Mouse (Mus musculus): ENCODE results near the gene Ascc3. TPM values are rescaled to one million over a fixed set of nuclear protein-coding genes. Genes with fewer than 3 reads are reported as not detected.

Ascc3 gene
- 20.0 and 20.9 TPM in 2 replicates for polyA plus RNA-seq (2015; fragmentation: Nextera tagmentation; extraction: Ambion mirVana)

- 0 out of 2 replicates have a peak, but pooled peaks cover 3% of the 10 kb centered on the region for H3K4me1 ChIP-seq
- H3K36me3 ChIP-seq, result no peaks in the 10 kb centered on the region
- peak within 1 kb of the TSS; percentile 95 for H3K27ac ChIP-seq (replicated peaks)
- H3K4me2 ChIP-seq (replicated peaks), result peak within 1 kb of the TSS; percentile 52
- ATAC-seq (ENCODE audit: insufficient number of reproducible peaks, low FRiP score, low TSS enrichment, low read depth), result peak; percentile 98
- H3K4me3 ChIP-seq (replicated peaks), result peak within 1 kb of the TSS; percentile 92
- peak within 1 kb of the TSS; percentile 77 for H3K9ac ChIP-seq
- H3K27me3 ChIP-seq, result no peaks in the 10 kb centered on the region
- H3K9me3 ChIP-seq (replicated peaks), result no peaks in the 10 kb centered on the region
- WGBS, result under 1% methylated on average over 78 of the region's 79 CpGs
Measured at GRCm38 (mm10) chr10:50592355-50593293, at the start of gene Ascc3. Gene Ascc3 (plus strand): TSS chr10:50592669.

GRCm38 (mm10) chr10:50584721-50585120, 7.7 kb upstream of the Ascc3 start:
- no peaks in the 10 kb centered on the region for H3K4me1 ChIP-seq
- H3K36me3 ChIP-seq, result no peaks in the 10 kb centered on the region
- H3K4me2 ChIP-seq (replicated peaks), result no peak overlapping the region
- H3K9me3 ChIP-seq (replicated peaks), result no peaks in the 10 kb centered on the region
- H3K27ac ChIP-seq (replicated peaks), result no peak overlapping the region
- 79% methylated on average over 1 of the region's 1 CpGs for WGBS
- H3K4me3 ChIP-seq (replicated peaks), result no peak overlapping the region
- no peak for ATAC-seq (ENCODE audit: insufficient number of reproducible peaks, low FRiP score, low TSS enrichment, low read depth)
- no peaks in the 10 kb centered on the region for H3K27me3 ChIP-seq
- no peak overlapping the region for H3K9ac ChIP-seq

GRCm38 (mm10) chr10:50586556-50586955, 5.9 kb upstream of the Ascc3 start:
- Histone ChIP-seq H3K27ac (replicated peaks) (no peak overlapping the region), H3K9ac (no peak overlapping the region), H3K4me2 (replicated peaks) (no peak overlapping the region), H3K9me3 (replicated peaks) (no peaks in the 10 kb centered on the region), H3K27me3 (no peaks in the 10 kb centered on the region), H3K36me3 (no peaks in the 10 kb centered on the region), H3K4me1 (0 out of 2 replicates have a peak, but pooled peaks cover 1% of the 10 kb centered on the region), H3K4me3 (replicated peaks) (no peak overlapping the region)
- WGBS, result 80% methylated on average over 1 of the region's 1 CpGs
- ATAC-seq (ENCODE audit: insufficient number of reproducible peaks, low FRiP score, low TSS enrichment, low read depth), result no peak

GRCm38 (mm10) chr10:50593371-50593770, 902 bp downstream of the Ascc3 start:
- WGBS, result 69% methylated on average over 12 of the region's 12 CpGs
- no peaks in the 10 kb centered on the region for H3K27me3 ChIP-seq
- ATAC-seq (ENCODE audit: insufficient number of reproducible peaks, low FRiP score, low TSS enrichment, low read depth), result no peak
- H3K9me3 ChIP-seq (replicated peaks), result no peaks in the 10 kb centered on the region
- H3K4me3 ChIP-seq (replicated peaks), result peak overlapping the region; percentile 92
- no peaks in the 10 kb centered on the region for H3K36me3 ChIP-seq
- peak overlapping the region; percentile 77; the same call in 1 of the 2 replicates for H3K9ac ChIP-seq
- H3K27ac ChIP-seq (replicated peaks), result peak overlapping the region; percentile 95; the same call in 1 of the 2 replicates
- 0 out of 2 replicates have a peak, but pooled peaks cover 3% of the 10 kb centered on the region for H3K4me1 ChIP-seq
- H3K4me2 ChIP-seq (replicated peaks), result peak overlapping the region; percentile 52

- H3K4me1 ChIP-seq, result 0 out of 2 replicates have a peak, but pooled peaks cover 3% of the 10 kb centered on the region
- ATAC-seq (ENCODE audit: insufficient number of reproducible peaks, low FRiP score, low TSS enrichment, low read depth), result no peak
- no peak overlapping the region for H3K4me3 ChIP-seq (replicated peaks)
- H3K9ac ChIP-seq, result no peak overlapping the region
- no peak overlapping the region for H3K27ac ChIP-seq (replicated peaks)
- no peaks in the 10 kb centered on the region for H3K27me3 ChIP-seq
- H3K4me2 ChIP-seq (replicated peaks), result no peak overlapping the region
- no peaks in the 10 kb centered on the region for H3K9me3 ChIP-seq (replicated peaks)
- H3K36me3 ChIP-seq, result 0 out of 2 replicates have a peak, but pooled peaks cover 1% of the 10 kb centered on the region
Measured at GRCm38 (mm10) chr10:50595340-50595739, 2.9 kb downstream of the Ascc3 start.

GRCm38 (mm10) chr10:50604919-50605318, 12.4 kb downstream of the Ascc3 start:
- Histone ChIP-seq H3K4me3 (replicated peaks) (no peak overlapping the region), H3K27ac (replicated peaks) (no peak overlapping the region), H3K4me2 (replicated peaks) (no peak overlapping the region), H3K36me3 (0 out of 2 replicates have a peak, but pooled peaks cover 3% of the 10 kb centered on the region), H3K4me1 (no peaks in the 10 kb centered on the region), H3K9ac (no peak overlapping the region), H3K27me3 (no peaks in the 10 kb centered on the region), H3K9me3 (replicated peaks) (no peaks in the 10 kb centered on the region)
- no peak for ATAC-seq (ENCODE audit: insufficient number of reproducible peaks, low FRiP score, low TSS enrichment, low read depth)
- 75% methylated on average over 5 of the region's 5 CpGs for WGBS

GRCm38 (mm10) chr10:50613840-50614239, 21.4 kb downstream of the Ascc3 start:
- Histone ChIP-seq H3K9ac (no peak overlapping the region), H3K4me2 (replicated peaks) (no peak overlapping the region), H3K4me1 (no peaks in the 10 kb centered on the region), H3K27me3 (no peaks in the 10 kb centered on the region), H3K27ac (replicated peaks) (no peak overlapping the region), H3K4me3 (replicated peaks) (no peak overlapping the region), H3K9me3 (replicated peaks) (no peaks in the 10 kb centered on the region), H3K36me3 (peaks cover 9% of the 10 kb centered on the region; the same call in 1 of the 2 replicates)
- ATAC-seq (ENCODE audit: insufficient number of reproducible peaks, low FRiP score, low TSS enrichment, low read depth), result no peak
- WGBS, result 94% methylated on average over 9 of the region's 9 CpGs

- H3K36me3 ChIP-seq, result peaks cover 14% of the 10 kb centered on the region; the same call in 1 of the 2 replicates
- ATAC-seq (ENCODE audit: insufficient number of reproducible peaks, low FRiP score, low TSS enrichment, low read depth), result no peak
- H3K27ac ChIP-seq (replicated peaks), result no peak overlapping the region
- H3K4me1 ChIP-seq, result no peaks in the 10 kb centered on the region
- H3K9ac ChIP-seq, result no peak overlapping the region
- H3K9me3 ChIP-seq (replicated peaks), result no peaks in the 10 kb centered on the region
- H3K4me2 ChIP-seq (replicated peaks), result no peak overlapping the region
- no peak overlapping the region for H3K4me3 ChIP-seq (replicated peaks)
- H3K27me3 ChIP-seq, result no peaks in the 10 kb centered on the region
- WGBS, result 68% methylated on average over 1 of the region's 1 CpGs
Measured at GRCm38 (mm10) chr10:50625874-50626273, 33.4 kb downstream of the Ascc3 start.

GRCm38 (mm10) chr10:50639607-50640006, 47.1 kb downstream of the Ascc3 start:
- Histone ChIP-seq H3K27ac (replicated peaks) (no peak overlapping the region), H3K36me3 (0 out of 2 replicates have a peak, but pooled peaks cover 4% of the 10 kb centered on the region), H3K27me3 (no peaks in the 10 kb centered on the region), H3K4me2 (replicated peaks) (no peak overlapping the region), H3K4me1 (no peaks in the 10 kb centered on the region), H3K4me3 (replicated peaks) (no peak overlapping the region), H3K9me3 (replicated peaks) (no peaks in the 10 kb centered on the region), H3K9ac (no peak overlapping the region)
- ATAC-seq (ENCODE audit: insufficient number of reproducible peaks, low FRiP score, low TSS enrichment, low read depth), result no peak
- WGBS, result 84% methylated on average over 1 of the region's 1 CpGs

- WGBS, result 88% methylated on average over 8 of the region's 8 CpGs
- Histone ChIP-seq H3K36me3 (peaks cover 17% of the 10 kb centered on the region), H3K4me1 (no peaks in the 10 kb centered on the region), H3K4me2 (replicated peaks) (no peak overlapping the region), H3K9me3 (replicated peaks) (no peaks in the 10 kb centered on the region), H3K27ac (replicated peaks) (no peak overlapping the region), H3K27me3 (no peaks in the 10 kb centered on the region), H3K4me3 (replicated peaks) (no peak overlapping the region), H3K9ac (no peak overlapping the region)
- no peak for ATAC-seq (ENCODE audit: insufficient number of reproducible peaks, low FRiP score, low TSS enrichment, low read depth)
Measured at GRCm38 (mm10) chr10:50650612-50651011, 58.1 kb downstream of the Ascc3 start.

GRCm38 (mm10) chr10:50653551-50653950, 61.1 kb downstream of the Ascc3 start:
- no peaks in the 10 kb centered on the region for H3K27me3 ChIP-seq
- no peak overlapping the region for H3K9ac ChIP-seq
- ATAC-seq (ENCODE audit: insufficient number of reproducible peaks, low FRiP score, low TSS enrichment, low read depth), result no peak
- WGBS, result 90% methylated on average over 3 of the region's 3 CpGs
- H3K9me3 ChIP-seq (replicated peaks), result no peaks in the 10 kb centered on the region
- H3K4me3 ChIP-seq (replicated peaks), result no peak overlapping the region
- no peak overlapping the region for H3K27ac ChIP-seq (replicated peaks)
- peaks cover 17% of the 10 kb centered on the region for H3K36me3 ChIP-seq
- H3K4me2 ChIP-seq (replicated peaks), result no peak overlapping the region
- H3K4me1 ChIP-seq, result no peaks in the 10 kb centered on the region
